Mouse (Mus musculus): ENCODE data around the gene Trpc4ap.

DNA sequence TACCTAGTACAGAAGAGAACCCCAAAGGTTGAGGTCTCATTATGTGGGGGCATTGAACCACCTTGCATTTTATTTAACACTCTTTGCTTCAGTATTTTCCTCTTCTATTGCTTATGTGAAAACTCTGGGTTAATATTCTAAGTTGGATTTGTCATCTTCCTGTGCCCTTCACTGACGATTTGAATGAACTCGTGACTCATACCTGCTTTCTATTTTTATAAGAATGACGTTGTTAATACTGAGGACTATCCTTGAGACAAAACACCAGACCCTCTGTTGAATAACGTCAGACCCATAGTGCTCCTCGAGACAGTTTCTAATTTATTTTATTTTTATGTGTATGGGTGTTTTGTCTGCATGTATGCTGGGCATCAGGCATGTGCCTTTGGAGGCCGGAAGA, 44.8 kb upstream of the Trpc4ap start:
- TF ChIP-seq POLR2A (IDR thresholded peaks at IDR 0.05; ENCODE audit: insufficient read depth, low read depth, low read length) (no peak), CTCF (IDR thresholded peaks at IDR 0.05; ENCODE audit: insufficient read depth, low read depth, low read length) (no peak)
